Mouse (Mus musculus): ENCODE data around the gene Ak2. TPM values are rescaled to one million over a fixed set of nuclear protein-coding genes. Genes with fewer than 3 reads are reported as not detected.

The Ak2 gene
- polyA plus RNA-seq, 1 experiment from 2014 or later = 119 TPM

GRCm38 (mm10) chr4:129021886-129022285 is 30.1 kb downstream of the Ak2 start:
- no peak overlapping the region for H3K4me2 ChIP-seq (replicated peaks; ENCODE audit: low read depth, low read length)
- no peak for DNase-seq (ENCODE audit: low spot score)
- no peaks in the 10 kb centered on the region for H3K36me3 ChIP-seq (ENCODE audit: control insufficient read depth, insufficient read depth, low read length)
- no peaks in the 10 kb centered on the region for H3K4me1 ChIP-seq (replicated peaks; ENCODE audit: control insufficient read depth, insufficient read depth, low read length)
- H3K27ac ChIP-seq (ENCODE audit: low read depth, low read length) = no peak overlapping the region
- no peak overlapping the region for H3K9ac ChIP-seq (ENCODE audit: low read depth, low read length)
- no peaks in the 10 kb centered on the region for H3K9me3 ChIP-seq (ENCODE audit: control insufficient read depth, low read length)
- 76% methylated on average over 4 of the region's 4 CpGs for WGBS
- no peak for ATAC-seq (ENCODE audit: low FRiP score)
- H3K4me3 ChIP-seq (ENCODE audit: low read depth, low read length) = no peak overlapping the region
- no peaks in the 10 kb centered on the region for H3K27me3 ChIP-seq (ENCODE audit: control insufficient read depth, insufficient read depth, low read length)

- DNase-seq (ENCODE audit: low spot score) (no peak), ATAC-seq (ENCODE audit: low FRiP score) (no peak)
- H3K36me3 ChIP-seq (ENCODE audit: control insufficient read depth, insufficient read depth, low read length) = no peaks in the 10 kb centered on the region
- no peak overlapping the region for H3K4me2 ChIP-seq (replicated peaks; ENCODE audit: low read depth, low read length)
- no peak overlapping the region for H3K4me3 ChIP-seq (ENCODE audit: low read depth, low read length)
- no peaks in the 10 kb centered on the region for H3K27me3 ChIP-seq (ENCODE audit: control insufficient read depth, insufficient read depth, low read length)
- H3K4me1 ChIP-seq (replicated peaks; ENCODE audit: control insufficient read depth, insufficient read depth, low read length) = no peaks in the 10 kb centered on the region
- H3K9ac ChIP-seq (ENCODE audit: low read depth, low read length) = no peak overlapping the region
- no peak overlapping the region for H3K27ac ChIP-seq (ENCODE audit: low read depth, low read length)
- H3K9me3 ChIP-seq (ENCODE audit: control insufficient read depth, low read length) = no peaks in the 10 kb centered on the region
- WGBS = 83% methylated on average over 6 of the region's 6 CpGs
Observed at GRCm38 (mm10) chr4:129023884-129024283, 32.1 kb downstream of the Ak2 start.

GRCm38 (mm10) chr4:129024775-129025174 is 33.0 kb downstream of the Ak2 start:
- no peak for DNase-seq (ENCODE audit: low spot score)
- WGBS = 76% methylated on average over 6 of the region's 6 CpGs

GRCm38 (mm10) chr4:129025707-129026106 is 33.9 kb downstream of the Ak2 start:
- H3K9me3 ChIP-seq (ENCODE audit: control insufficient read depth, low read length) = no peaks in the 10 kb centered on the region
- H3K36me3 ChIP-seq (ENCODE audit: control insufficient read depth, insufficient read depth, low read length) = no peaks in the 10 kb centered on the region
- H3K27ac ChIP-seq (ENCODE audit: low read depth, low read length) = no peak overlapping the region
- no peak overlapping the region for H3K4me3 ChIP-seq (ENCODE audit: low read depth, low read length)
- no peak overlapping the region for H3K9ac ChIP-seq (ENCODE audit: low read depth, low read length)
- 98% methylated on average over 3 of the region's 3 CpGs for whole genome bisulfite sequencing
- H3K4me1 ChIP-seq (replicated peaks; ENCODE audit: control insufficient read depth, insufficient read depth, low read length) = no peaks in the 10 kb centered on the region
- ATAC-seq (ENCODE audit: low FRiP score) (no peak), DNase-seq (ENCODE audit: low spot score) (no peak)
- H3K4me2 ChIP-seq (replicated peaks; ENCODE audit: low read depth, low read length) = no peak overlapping the region
- no peaks in the 10 kb centered on the region for H3K27me3 ChIP-seq (ENCODE audit: control insufficient read depth, insufficient read depth, low read length)

More at GRCm38 (mm10) chr4:129024775-129025174, 33.0 kb downstream of the Ak2 start:
- H3K27me3 ChIP-seq (ENCODE audit: control insufficient read depth, insufficient read depth, low read length) = no peaks in the 10 kb centered on the region
- H3K36me3 ChIP-seq (ENCODE audit: control insufficient read depth, insufficient read depth, low read length) = no peaks in the 10 kb centered on the region
- H3K4me2 ChIP-seq (replicated peaks; ENCODE audit: low read depth, low read length) = no peak overlapping the region
- H3K9ac ChIP-seq (ENCODE audit: low read depth, low read length) = no peak overlapping the region
- no peaks in the 10 kb centered on the region for H3K4me1 ChIP-seq (replicated peaks; ENCODE audit: control insufficient read depth, insufficient read depth, low read length)
- H3K4me3 ChIP-seq (ENCODE audit: low read depth, low read length) = no peak overlapping the region
- H3K9me3 ChIP-seq (ENCODE audit: control insufficient read depth, low read length) = no peaks in the 10 kb centered on the region
- no peak overlapping the region for H3K27ac ChIP-seq (ENCODE audit: low read depth, low read length)
- no peak for ATAC-seq (ENCODE audit: low FRiP score)

- Histone ChIP-seq H3K9me3 (ENCODE audit: control insufficient read depth, low read length) (no peaks in the 10 kb centered on the region), H3K36me3 (ENCODE audit: control insufficient read depth, insufficient read depth, low read length) (no peaks in the 10 kb centered on the region), H3K27ac (ENCODE audit: low read depth, low read length) (no peak overlapping the region), H3K9ac (ENCODE audit: low read depth, low read length) (no peak overlapping the region), H3K27me3 (ENCODE audit: control insufficient read depth, insufficient read depth, low read length) (peaks cover 2% of the 10 kb centered on the region; the same call in 1 of the 2 replicates), H3K4me3 (ENCODE audit: low read depth, low read length) (no peak overlapping the region), H3K4me2 (replicated peaks; ENCODE audit: low read depth, low read length) (no peak overlapping the region), H3K4me1 (replicated peaks; ENCODE audit: control insufficient read depth, insufficient read depth, low read length) (no peaks in the 10 kb centered on the region)
- DNase-seq (ENCODE audit: low spot score) = no peak
- no peak for ATAC-seq (ENCODE audit: low FRiP score)
- 88% methylated on average over 4 of the region's 4 CpGs for WGBS
Observed at GRCm38 (mm10) chr4:129030746-129031145, 39.0 kb downstream of the Ak2 start.

- H3K27ac ChIP-seq (ENCODE audit: low read depth, low read length) = no peak overlapping the region
- H3K27me3 ChIP-seq (ENCODE audit: control insufficient read depth, insufficient read depth, low read length) = peaks cover 2% of the 10 kb centered on the region; the same call in 1 of the 2 replicates
- no peak overlapping the region for H3K4me3 ChIP-seq (ENCODE audit: low read depth, low read length)
- DNase-seq (ENCODE audit: low spot score) = no peak
- no peaks in the 10 kb centered on the region for H3K36me3 ChIP-seq (ENCODE audit: control insufficient read depth, insufficient read depth, low read length)
- no peak for ATAC-seq (ENCODE audit: low FRiP score)
- H3K4me2 ChIP-seq (replicated peaks; ENCODE audit: low read depth, low read length) = no peak overlapping the region
- no peaks in the 10 kb centered on the region for H3K9me3 ChIP-seq (ENCODE audit: control insufficient read depth, low read length)
- H3K4me1 ChIP-seq (replicated peaks; ENCODE audit: control insufficient read depth, insufficient read depth, low read length) = no peaks in the 10 kb centered on the region
- H3K9ac ChIP-seq (ENCODE audit: low read depth, low read length) = no peak overlapping the region
- WGBS = 80% methylated on average over 8 of the region's 8 CpGs
Observed at GRCm38 (mm10) chr4:129031408-129031965, 39.7 kb downstream of the Ak2 start.

- 79% methylated on average over 11 of the region's 11 CpGs for WGBS
- H3K9me3 ChIP-seq (ENCODE audit: control insufficient read depth, low read length) = no peaks in the 10 kb centered on the region
- no peak overlapping the region for H3K4me3 ChIP-seq (ENCODE audit: low read depth, low read length)
- DNase-seq (ENCODE audit: low spot score) (no peak), ATAC-seq (ENCODE audit: low FRiP score) (no peak)
- no peak overlapping the region for H3K9ac ChIP-seq (ENCODE audit: low read depth, low read length)
- no peak overlapping the region for H3K4me2 ChIP-seq (replicated peaks; ENCODE audit: low read depth, low read length)
- peaks cover 2% of the 10 kb centered on the region; the same call in 1 of the 2 replicates for H3K27me3 ChIP-seq (ENCODE audit: control insufficient read depth, insufficient read depth, low read length)
- no peaks in the 10 kb centered on the region for H3K4me1 ChIP-seq (replicated peaks; ENCODE audit: control insufficient read depth, insufficient read depth, low read length)
- H3K27ac ChIP-seq (ENCODE audit: low read depth, low read length) = no peak overlapping the region
- no peaks in the 10 kb centered on the region for H3K36me3 ChIP-seq (ENCODE audit: control insufficient read depth, insufficient read depth, low read length)
Observed at GRCm38 (mm10) chr4:129032133-129032962, 40.6 kb downstream of the Ak2 start.

- no peaks in the 10 kb centered on the region for H3K36me3 ChIP-seq (ENCODE audit: control insufficient read depth, insufficient read depth, low read length)
- H3K4me1 ChIP-seq (replicated peaks; ENCODE audit: control insufficient read depth, insufficient read depth, low read length) = no peaks in the 10 kb centered on the region
- WGBS = 29% methylated on average over 17 of the region's 17 CpGs
- H3K27me3 ChIP-seq (ENCODE audit: control insufficient read depth, insufficient read depth, low read length) = peaks cover 2% of the 10 kb centered on the region; the same call in 1 of the 2 replicates
- ATAC-seq (ENCODE audit: low FRiP score) = no peak
- peak; percentile 40 for DNase-seq (ENCODE audit: low spot score)
- no peaks in the 10 kb centered on the region for H3K9me3 ChIP-seq (ENCODE audit: control insufficient read depth, low read length)
- H3K4me2 ChIP-seq (replicated peaks; ENCODE audit: low read depth, low read length) = no peak overlapping the region
- H3K4me3 ChIP-seq (ENCODE audit: low read depth, low read length) = no peak overlapping the region
- H3K27ac ChIP-seq (ENCODE audit: low read depth, low read length) = no peak overlapping the region
- H3K9ac ChIP-seq (ENCODE audit: low read depth, low read length) = no peak overlapping the region
Observed at GRCm38 (mm10) chr4:129032963-129033951, 41.5 kb downstream of the Ak2 start.
